Mouse (Mus musculus) cerebellum, adult 2 months (tissue): ENCODE measurements around the gene Rbpj.

ENCODE experiments used
- CTCF ChIP-seq: fragments of 200-500 bp; IDR thresholded peaks from 2 replicates; pipeline ENCODE4 v1.5.1; 2011; ENCODE audit warnings: low read depth, mild to moderate bottlenecking, control low read depth, low read length, moderate library complexity, borderline replicate concordance; ENCODE audit not compliant: insufficient read depth
- POLR2A ChIP-seq: fragments of 200-500 bp; IDR thresholded peaks from 2 replicates; pipeline ENCODE4 v1.6.1; 2011; ENCODE audit warnings: low read length, control low read depth, borderline replicate concordance; ENCODE audit not compliant: insufficient read depth

DNA sequence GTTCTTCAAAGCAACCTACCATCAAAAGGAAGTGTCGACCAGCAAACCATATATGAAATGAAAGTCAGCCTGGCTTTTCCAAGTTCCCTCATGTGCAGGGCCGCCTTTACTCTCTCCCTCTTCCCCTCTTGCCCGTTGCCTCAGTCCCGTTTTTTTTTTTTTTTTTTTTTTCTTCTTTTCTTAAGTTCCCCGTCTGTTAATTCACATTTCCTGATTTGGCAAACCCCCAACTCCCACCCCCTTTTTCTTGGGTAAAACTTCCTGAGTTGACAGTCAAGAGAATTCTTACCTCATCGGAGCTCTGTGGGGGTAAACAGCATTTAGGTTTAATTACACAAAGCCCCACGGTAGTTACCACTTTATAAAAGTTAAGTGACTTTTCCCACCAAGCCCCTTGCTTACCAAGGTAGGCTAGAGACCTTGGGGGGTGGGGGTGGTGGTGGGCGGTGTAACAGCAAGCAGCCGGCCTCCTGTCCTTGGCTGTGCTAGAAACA lies 81.1 kb downstream of the Rbpj start:
- TF ChIP-seq CTCF (no peak), POLR2A (no peak)
